9 mouse cellular contexts compared by ENCODE assay signal in the genomic region with DNA sequence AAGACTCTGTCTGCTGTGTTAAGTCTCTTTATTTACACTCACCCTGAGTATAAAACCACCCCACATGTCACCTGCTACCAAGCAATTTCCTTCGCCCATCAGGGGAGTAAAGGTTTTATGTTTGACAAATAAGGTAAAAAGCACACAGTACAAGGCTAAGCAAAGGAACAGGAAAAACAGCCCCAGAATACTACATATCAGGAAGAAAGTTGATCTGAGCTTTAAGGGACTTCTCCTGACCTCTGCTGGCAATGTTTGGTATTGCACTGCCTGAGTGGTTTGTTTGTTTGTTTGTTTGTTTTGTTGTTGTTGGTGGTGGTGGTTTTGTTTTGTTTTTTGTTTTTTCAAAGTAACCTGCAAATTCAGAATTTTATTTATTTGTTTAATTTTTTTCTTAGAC. TPM values are rescaled to one million over a fixed set of nuclear protein-coding genes. Genes with fewer than 3 reads are reported as not detected.
DNase-seq lines count a peak whose midpoint lies in the region; ATAC-seq and TF ChIP-seq lines count a peak whose summit lies in the region.
"Had no signal": no experiment of that assay in that cellular context is flagged by ENCODE, and none has a peak within 500 bp of the region (broad histone marks: within the 10 kb centered on the region; RNA-seq: fewer than 3 reads in every experiment).

No protein-coding gene starts in this region.

- no peak for TF ChIP-seq POLR2A in brain, embryonic 14.5 days (IDR thresholded peaks at IDR 0.05; ENCODE audit: borderline replicate concordance, extremely low read depth, insufficient read depth, insufficient read length, poor library complexity, severe bottlenecking)

- ATAC-seq in hematopoietic stem cell, adult 5-6 weeks (replicated peaks in 1 of 2; ENCODE audit: insufficient read depth in 1 of 2, low FRiP score in 2 of 2, low TSS enrichment in 1 of 2, low read depth in 1 of 2, poor library complexity in 2 of 2, severe bottlenecking in 2 of 2) = peak; percentile 56 to 69; a peak in 3 of 4 replicates

- DNase-seq in gastrocnemius, adult 18-20 months (ENCODE audit: low spot score) = peak; percentile 29
- DNase-seq in gastrocnemius, postnatal 25 days = no peak
- DNase-seq in ovary, postnatal 14 days (ENCODE audit: low spot score) = peak; percentile 32
- DNase-seq in ovary, adult 18-20 months (ENCODE audit: low spot score) = no peak
- DNase-seq in brain, embryonic 14.5 days (ENCODE audit: low read depth) = peak; percentile 66
- DNase-seq in lung, postnatal 14 days = peak; percentile 59
- peak; percentile 17 to 35 for DNase-seq in thymus, postnatal 36 days

- TF ChIP-seq CTCF in brain, embryonic 14.5 days (IDR thresholded peaks at IDR 0.05; ENCODE audit: borderline replicate concordance, extremely low read depth, insufficient read depth, insufficient read length) = peak; percentile 68; the same call in 1 of the 2 replicates

RNA-seq across cellular contexts. Expression of gene Gm9964, which starts 0.5 kb away (rescaled TPM):
- not detected for total RNA-seq in gastrocnemius, adult 18-20 months (2021)
- total RNA-seq in gastrocnemius, postnatal 25 days (2021) = not detected
- polyA plus RNA-seq in brain, embryonic 14.5 days (2012; rRNA removed) = not detected in 2 replicates
- not detected in 2 replicates for total RNA-seq in hematopoietic stem cell, adult 5-6 weeks (2017)
- polyA plus RNA-seq: neural tube, embryonic 13.5 days had no signal

RNA-seq across cellular contexts. Expression of gene Wsb1, which starts 41.7 kb away (rescaled TPM):
- 10 to 100 TPM in 1 of 2 experiments, 1 to 10 TPM in 1; 6.7 to 10.3 TPM for total RNA-seq in gastrocnemius, adult 18-20 months (2021)
- 10 to 100 TPM in 1 of 2 experiments, 1 to 10 TPM in 1; 7.5 to 14.0 TPM for total RNA-seq in gastrocnemius, postnatal 25 days (2021)
- 730 and 1,148 TPM in 2 replicates for polyA plus RNA-seq in brain, embryonic 14.5 days (2012; rRNA removed)
- total RNA-seq in hematopoietic stem cell, adult 5-6 weeks (2017) = 172 and 178 TPM in 2 replicates

RNA-seq across cellular contexts. Expression of gene Nf1, which starts 43.3 kb away (rescaled TPM):
- total RNA-seq in gastrocnemius, adult 18-20 months (2021) = 10 to 100 TPM; 13.9 to 18.6 TPM
- total RNA-seq in gastrocnemius, postnatal 25 days (2021) = 10 to 100 TPM; 15.8 to 17.4 TPM
- 27.8 and 41.7 TPM in 2 replicates for polyA plus RNA-seq in brain, embryonic 14.5 days (2012; rRNA removed)
- total RNA-seq in hematopoietic stem cell, adult 5-6 weeks (2017) = 9.9 and 17.6 TPM in 2 replicates

Comparison
In these comparisons a context has a peak if more than half of its experiments do, and no peak if none do; other contexts are left out.
1. DNase-seq: peak in gastrocnemius, adult 18-20 months (single experiment), ovary, postnatal 14 days (single experiment), brain, embryonic 14.5 days (single experiment), lung, postnatal 14 days (single experiment) and thymus, postnatal 36 days (2 of 2); none in gastrocnemius, postnatal 25 days (single experiment) and ovary, adult 18-20 months (single experiment).
2. RNA of gene Wsb1, which starts 41.7 kb away (total RNA-seq): 172 to 178 TPM in hematopoietic stem cell, adult 5-6 weeks; 7.5 to 14.0 TPM in gastrocnemius, postnatal 25 days and 6.7 to 10.3 TPM in gastrocnemius, adult 18-20 months; every median in the first group is over 10 times any median in the second.